Mouse (Mus musculus): Measurements from ENCODE around the gene Carnmt1.

The Carnmt1 gene

DNA sequence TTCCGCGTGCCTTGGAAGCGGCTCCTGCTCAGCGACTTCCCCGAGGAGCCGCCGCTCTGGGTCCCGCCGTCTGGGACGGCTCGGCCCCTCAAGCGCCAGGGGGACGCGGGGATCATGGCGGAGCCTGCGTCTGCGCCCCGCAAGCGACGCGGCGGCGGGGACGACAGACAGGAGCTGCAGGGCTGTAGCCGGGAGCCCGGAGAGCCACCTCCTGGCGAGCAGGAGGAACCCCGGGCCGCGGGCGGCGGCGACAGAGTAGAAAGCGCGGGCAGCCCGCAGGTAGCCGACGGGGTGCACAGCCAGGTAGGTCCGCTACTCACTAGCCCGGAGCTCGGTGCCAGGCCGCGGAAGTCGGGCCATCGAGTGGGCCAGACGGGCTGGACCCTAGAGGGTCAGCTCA is 42.8 kb downstream of the Carnmt1 start:
- peak; percentile 34 for DNase-seq (ENCODE audit: low spot score)

DNA sequence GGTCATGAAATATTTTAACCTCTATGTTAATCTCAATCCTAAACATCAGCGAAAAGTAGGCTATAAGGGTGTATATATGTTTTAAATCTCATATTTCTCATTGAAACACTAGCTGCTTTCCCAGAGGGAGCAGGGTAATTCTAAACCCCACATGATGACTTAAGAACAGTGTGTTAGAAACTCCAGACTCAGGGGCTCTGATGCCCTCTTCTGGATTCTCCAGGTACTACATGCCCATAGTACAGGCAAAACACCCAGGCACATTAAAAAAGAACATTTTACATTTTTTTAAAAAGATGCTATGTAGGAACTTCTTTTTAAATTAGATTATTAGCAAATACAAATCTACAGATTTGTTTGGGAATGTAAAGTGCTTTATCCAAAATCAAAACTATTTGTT is 45.8 kb downstream of the Carnmt1 start:
- DNase-seq (ENCODE audit: low spot score), result no peak

DNA sequence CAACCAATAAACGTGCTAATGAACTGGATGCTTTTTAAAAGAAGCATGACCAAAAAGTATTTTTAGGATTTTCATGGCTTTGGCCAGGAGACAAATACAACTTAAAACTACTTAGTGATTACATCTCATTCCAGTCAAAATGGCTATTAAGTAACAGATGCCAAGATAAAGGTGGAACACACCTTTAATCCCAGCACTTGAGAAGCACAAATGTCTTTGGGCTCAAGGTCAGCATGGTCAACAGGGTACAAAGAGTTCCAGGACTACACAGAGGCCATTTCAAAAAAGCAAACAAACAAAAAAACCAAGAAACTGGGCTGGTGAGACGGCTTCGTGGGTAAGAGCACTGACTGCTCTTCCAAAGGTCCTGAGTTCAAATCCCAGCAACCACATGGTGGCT is 49.8 kb downstream of the Carnmt1 start:
- DNase-seq (ENCODE audit: low spot score), result no peak

DNA sequence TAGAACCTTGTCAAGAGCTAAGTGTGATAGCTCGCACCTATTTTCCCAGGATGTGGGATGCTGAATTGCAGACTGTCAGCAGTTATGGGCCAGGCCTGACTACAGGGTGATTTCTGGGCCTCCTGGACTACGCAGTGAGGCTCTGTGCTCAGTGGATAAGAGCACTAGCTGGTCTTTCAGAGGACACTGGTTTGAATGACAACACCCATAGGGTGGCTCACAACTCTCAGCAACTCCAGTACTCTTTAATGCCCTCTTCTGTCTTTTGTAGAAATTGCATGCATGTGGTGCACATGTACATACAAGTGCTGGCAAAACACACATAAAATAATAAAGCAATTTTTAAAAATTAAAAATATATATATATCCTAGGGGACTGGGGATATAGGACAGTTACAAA is 54.6 kb downstream of the Carnmt1 start:
- DNase-seq (ENCODE audit: low spot score), result no peak

DNA sequence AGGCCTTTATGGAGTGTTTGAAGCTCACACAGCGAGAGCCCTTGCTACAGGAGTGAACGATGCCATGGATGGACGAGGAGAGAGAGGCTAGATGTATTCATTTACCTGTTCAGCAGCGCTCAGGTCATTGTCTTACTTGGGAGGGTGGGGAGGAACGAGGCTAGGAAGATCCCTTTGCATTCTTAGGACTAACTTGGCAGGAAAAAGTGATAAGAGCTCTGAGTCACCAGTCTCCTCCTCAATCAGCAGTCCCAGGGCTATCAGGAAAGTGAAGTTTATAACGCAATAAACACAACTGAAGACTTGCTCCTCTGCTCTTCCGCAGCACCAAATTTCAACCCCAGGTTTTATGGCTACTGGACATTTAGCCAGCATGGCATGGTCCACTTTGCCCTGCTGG is 59.7 kb downstream of the Carnmt1 start:
- DNase-seq (ENCODE audit: low spot score), result no peak

DNA sequence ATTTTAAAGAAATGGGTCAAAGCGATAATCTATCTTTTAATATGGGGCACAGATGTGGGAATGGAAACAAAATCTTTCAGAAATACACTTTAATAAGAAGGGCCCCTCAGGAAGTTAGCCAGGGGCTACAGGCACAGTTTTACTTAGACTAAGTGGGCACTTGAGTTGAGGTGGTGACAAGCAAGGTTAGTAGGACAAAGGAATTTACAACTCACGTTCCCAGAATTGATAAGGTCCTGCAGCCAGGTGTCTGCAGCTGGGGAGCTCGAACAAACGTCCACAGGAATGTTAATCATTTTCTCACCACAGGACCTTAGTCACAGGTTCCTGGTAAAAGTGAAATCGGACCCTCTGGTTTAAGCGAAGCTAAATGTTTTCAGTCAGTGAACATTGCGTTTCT is 60.5 kb downstream of the Carnmt1 start:
- DNase-seq (ENCODE audit: low spot score), result no peak

DNA sequence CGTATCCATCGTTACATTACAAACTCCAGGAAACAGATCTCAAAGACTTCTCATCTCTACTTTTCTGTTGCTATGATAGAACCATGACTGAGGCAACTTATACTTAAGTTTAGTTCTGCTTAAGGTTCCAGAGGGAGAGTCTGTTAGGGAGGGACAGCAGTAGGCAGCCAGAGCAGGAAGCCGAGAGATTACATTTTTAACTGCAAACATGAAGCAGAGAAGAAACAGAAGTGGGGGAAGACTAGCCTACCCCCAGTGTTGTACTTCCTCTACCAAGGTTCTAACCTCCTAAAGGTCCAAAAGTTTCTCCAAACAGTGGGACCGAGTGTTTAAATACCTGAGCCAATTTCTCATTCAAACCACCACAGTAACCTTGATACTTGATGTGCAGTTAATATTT is 65.3 kb downstream of the Carnmt1 start:
- DNase-seq (ENCODE audit: low spot score), result no peak

DNA sequence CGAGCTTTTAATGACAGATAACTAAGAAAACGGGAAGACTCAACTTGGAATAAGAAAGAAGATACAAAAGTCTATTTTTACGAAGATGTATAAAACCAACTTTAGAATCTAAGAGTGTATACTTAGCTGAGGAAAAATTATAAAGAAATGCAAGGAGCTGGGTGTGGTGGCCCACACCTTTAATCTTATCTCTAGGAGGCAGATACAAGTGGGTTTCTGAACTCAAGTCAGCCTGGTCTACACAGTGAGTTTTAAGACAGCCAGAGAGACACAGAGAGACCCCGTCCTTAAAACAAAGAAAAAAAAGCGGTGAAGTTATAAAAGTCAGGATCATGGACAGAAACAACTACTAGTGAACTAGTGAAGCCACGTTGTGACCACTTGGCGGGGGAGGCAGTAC is 68.6 kb downstream of the Carnmt1 start:
- no peak for DNase-seq (ENCODE audit: low spot score)

DNA sequence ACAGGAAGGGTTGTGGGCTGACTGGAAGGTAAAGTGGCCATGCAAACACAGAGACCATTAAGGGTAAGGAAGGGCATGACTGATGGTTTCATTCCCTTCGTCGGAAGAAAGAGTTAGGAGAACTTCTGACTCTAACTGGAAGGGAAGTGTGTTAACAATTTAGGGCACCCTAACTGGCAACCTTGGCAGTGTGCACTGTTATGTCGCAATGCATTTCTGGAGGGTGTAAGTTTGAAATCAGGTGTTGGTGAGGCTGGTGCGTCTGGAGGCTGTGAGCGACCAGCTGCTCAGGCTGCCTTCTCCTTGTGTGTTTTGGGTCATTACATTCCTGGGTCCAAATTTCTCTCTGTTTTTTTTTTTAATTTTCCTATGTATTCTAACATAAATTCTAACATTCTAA is 73.4 kb downstream of the Carnmt1 start:
- DNase-seq (ENCODE audit: low spot score), result no peak

DNA sequence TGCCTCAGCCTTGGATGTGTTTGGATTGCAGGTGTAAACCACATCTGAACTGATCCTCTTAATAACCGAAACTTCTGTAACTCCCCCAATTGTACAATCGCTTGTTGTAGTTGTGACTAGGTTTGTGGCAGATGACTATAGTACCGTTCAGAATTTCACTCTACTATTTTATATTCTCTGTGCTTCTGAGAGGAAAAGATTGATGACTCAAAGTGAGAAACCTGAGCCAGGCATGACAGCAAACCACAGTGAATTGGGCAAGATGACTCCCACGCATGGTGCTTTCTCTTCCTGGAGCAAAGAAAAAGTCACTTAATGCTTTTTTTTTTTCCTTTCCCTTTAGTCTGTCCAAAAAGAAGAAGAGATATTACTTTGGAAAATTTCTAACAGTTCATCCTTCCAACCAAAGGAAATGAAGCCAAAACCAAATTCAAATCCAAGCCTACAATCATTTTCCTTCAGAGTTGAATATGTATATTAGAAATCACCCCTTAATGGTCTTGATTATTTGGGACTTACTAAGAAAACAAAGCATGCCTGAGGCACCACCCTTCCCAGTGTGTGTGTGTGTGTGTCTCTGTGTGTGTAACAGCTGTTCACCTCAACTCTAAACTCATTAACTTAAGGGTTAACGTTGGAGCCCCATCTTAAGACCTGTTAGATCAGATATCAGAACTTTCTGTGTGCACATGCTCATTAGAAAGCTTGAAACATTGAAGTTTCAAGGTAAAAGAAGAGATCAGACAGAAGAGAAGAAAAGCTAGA is 76.2 kb downstream of the Carnmt1 start:
- DNase-seq (ENCODE audit: low spot score), result no peak

DNA sequence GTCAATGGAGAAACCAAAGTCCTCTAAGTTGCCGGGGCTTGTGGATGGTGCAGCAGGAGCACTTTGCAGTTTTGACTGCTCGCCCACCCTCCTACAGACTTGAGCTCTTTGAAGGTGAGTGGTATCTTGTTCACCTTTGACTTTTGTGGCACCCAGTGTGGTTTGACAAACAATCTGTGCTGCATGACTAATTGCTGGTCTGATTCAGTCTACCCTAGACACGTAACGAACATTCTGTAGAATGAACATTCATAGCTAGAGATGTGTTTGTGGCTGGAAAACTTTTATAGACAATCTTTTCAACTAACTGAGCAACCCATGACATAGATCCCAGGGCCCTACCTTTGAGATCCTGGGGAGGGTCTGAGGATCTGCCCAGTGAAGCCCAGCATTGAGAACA is 76.8 kb downstream of the Carnmt1 start:
- no peak for DNase-seq (ENCODE audit: low spot score)

DNA sequence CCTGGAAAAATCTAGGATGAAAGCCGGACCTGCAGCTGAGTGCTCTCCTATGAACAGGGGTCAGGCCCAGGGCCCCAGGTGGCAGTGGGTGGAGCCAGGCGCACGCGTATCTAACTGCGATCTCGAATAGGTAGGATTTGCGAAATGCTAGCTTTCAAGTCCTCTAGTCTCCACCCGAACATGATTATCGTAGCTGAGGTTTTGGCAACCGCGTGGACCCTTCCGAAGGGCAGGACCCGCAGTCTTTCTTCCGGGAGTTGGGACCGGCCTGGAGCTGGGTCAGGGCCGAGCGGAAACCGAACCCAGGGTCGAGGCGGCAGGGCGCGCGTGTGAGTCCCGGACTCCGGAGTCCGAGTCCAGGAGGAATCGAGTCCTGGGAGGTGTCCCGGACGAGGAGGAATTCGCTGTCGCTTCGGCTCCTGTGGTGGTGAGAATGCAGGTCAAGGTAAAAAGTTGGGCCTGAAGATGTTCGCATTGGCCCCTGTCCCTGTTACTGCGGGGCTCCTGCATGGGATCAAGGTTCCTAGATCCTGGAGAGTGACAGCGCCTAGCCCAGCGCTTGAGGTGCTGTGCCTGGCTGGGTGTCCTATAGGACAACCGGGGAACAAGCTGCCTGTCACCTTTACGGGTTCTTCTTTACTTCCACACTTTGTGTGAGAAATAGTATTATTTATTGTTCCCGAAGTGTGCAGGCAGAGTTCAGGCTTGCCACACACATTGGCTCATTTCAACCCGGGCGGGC is 79.2 kb downstream of the Carnmt1 start, which contains the start of gene Trpm6:
Trpm6 (plus strand) TSS at position 386 of the 742 bp plus-strand sequence.
- no peak for DNase-seq (ENCODE audit: low spot score)

Data from ovary, adult 18-20 months (tissue).